Mouse (Mus musculus) midbrain, postnatal 0 days (tissue): ENCODE data around the gene Fgf18. TPM values are rescaled to one million over a fixed set of nuclear protein-coding genes. Genes with fewer than 3 reads are reported as not detected.

Experiments
- ATAC-seq: fragments of 200-750 bp; cut with Nextera tagmentation; 2 replicates; pipeline ENCODE4 v1.8.0; 2017; ENCODE audit warnings: moderate number of reproducible peaks, mild to moderate bottlenecking, moderate TSS enrichment, moderate library complexity; ENCODE audit not compliant: low FRiP score
- DNase-seq: peaks from one replicate; pipeline ENCODE4 v3.0.0-alpha.2; 2015; ENCODE audit warnings: low spot score
- H3K27ac ChIP-seq: fragments of 300-500 bp; sonication (generic); 2 replicates; pipeline ENCODE4 v1.5.1; 2014; ENCODE audit warnings: low read depth, mild to moderate bottlenecking, low read length, mixed read lengths
- H3K27me3 ChIP-seq: fragments of 300-500 bp; sonication (generic); 2 replicates; pipeline ENCODE4 v1.6.1; 2014; ENCODE audit warnings: low read length, control low read depth, mixed read lengths; ENCODE audit not compliant: insufficient read depth
- H3K36me3 ChIP-seq: fragments of 300-500 bp; sonication (generic); 2 replicates; pipeline ENCODE4 v1.6.1; 2014; ENCODE audit warnings: low read length, control low read depth, mixed read lengths; ENCODE audit not compliant: insufficient read depth
- H3K4me1 ChIP-seq: fragments of 300-500 bp; sonication (generic); 2 replicates; pipeline ENCODE4 v1.6.1; 2014; ENCODE audit warnings: mild to moderate bottlenecking, control low read depth, antibody characterized with exemption, low read length, mixed read lengths; ENCODE audit not compliant: insufficient read depth
- H3K4me2 ChIP-seq: fragments of 300-500 bp; sonication (generic); 2 replicates; pipeline ENCODE4 v1.6.1; 2014; ENCODE audit warnings: low read depth, mild to moderate bottlenecking, low read length, mixed read lengths; ENCODE audit not compliant: poor library complexity, severe bottlenecking
- H3K4me3 ChIP-seq: fragments of 300-500 bp; sonication (generic); 2 replicates; pipeline ENCODE4 v1.5.1; 2014; ENCODE audit warnings: low read depth, mild to moderate bottlenecking, low read length, moderate library complexity
- H3K9ac ChIP-seq: fragments of 300-500 bp; sonication (generic); replicated peaks from 2 replicates; pipeline ENCODE4 v1.6.1; 2014; ENCODE audit warnings: mild to moderate bottlenecking, low read length, moderate library complexity, mixed read lengths; ENCODE audit not compliant: poor library complexity, severe bottlenecking
- H3K9me3 ChIP-seq: fragments of 300-500 bp; sonication (generic); 2 replicates; pipeline ENCODE4 v1.6.1; 2016; ENCODE audit warnings: low read length, control low read depth
- CTCF ChIP-seq: IDR thresholded peaks from 2 replicates; pipeline ENCODE4 v1.5.1; 2016; ENCODE audit warnings: antibody characterized with exemption, mild to moderate bottlenecking
- WGBS: fragments of 180-500 bp; shearing (Covaris S2); extraction: QIAGEN DNeasy Blood & Tissue Kit; methylation state at CpG from one replicate; pipeline ENCODE4 v1.1.7; 2014; 5-methylcytosine and 5-hydroxymethylcytosine counted together
- polyA plus RNA-seq: library from polyadenylated mRNA; unstranded; fragments of >200 nt; fragmentation: Nextera tagmentation; extraction: Ambion mirVana; gene quantifications from 2 replicates; pipeline ENCODE4 v1.2.1, GENCODE M21; 2015
- total RNA-seq: library from RNA; depleted of rRNA; stranded (reverse); fragments of >200 nt; gene quantifications from 2 replicates; pipeline ENCODE4 v1.2.3, GENCODE M21; 2014

Fgf18 gene
- total and polyA plus RNA-seq, 2 experiments from 2014 or later = 6.5 to 6.7 TPM

DNA sequence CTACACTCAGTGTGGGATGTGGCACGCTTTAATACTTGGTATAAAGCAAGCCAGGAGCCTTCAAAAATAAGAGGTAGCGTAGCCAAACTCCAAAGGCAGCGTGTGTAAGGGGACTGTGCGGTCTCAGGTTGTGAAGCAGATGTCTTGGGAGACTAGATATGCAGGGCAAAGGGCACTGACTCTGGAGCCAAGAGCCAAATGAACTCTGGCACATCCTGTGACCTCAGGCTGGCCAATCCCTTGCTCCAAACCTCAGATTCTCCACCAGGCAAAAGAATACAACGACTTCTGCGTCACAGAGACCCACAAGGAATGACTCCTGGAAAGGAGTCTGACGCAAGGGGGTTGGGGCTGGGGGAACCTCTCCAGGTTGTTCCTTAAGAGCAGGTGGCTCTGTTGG, 28.1 kb downstream of the Fgf18 start:
- no peak for ATAC-seq
- Histone ChIP-seq H3K9ac (no peak overlapping the region), H3K36me3 (no peaks in the 10 kb centered on the region), H3K27me3 (peaks cover 6% of the 10 kb centered on the region; the same call in 1 of the 2 replicates), H3K4me1 (no peaks in the 10 kb centered on the region), H3K9me3 (no peaks in the 10 kb centered on the region), H3K27ac (no peak overlapping the region), H3K4me3 (no peak overlapping the region), H3K4me2 (no peak overlapping the region)
- TF ChIP-seq CTCF = no peak
- 83% methylated on average over 7 of the region's 7 CpGs for WGBS
- no peak for DNase-seq

DNA sequence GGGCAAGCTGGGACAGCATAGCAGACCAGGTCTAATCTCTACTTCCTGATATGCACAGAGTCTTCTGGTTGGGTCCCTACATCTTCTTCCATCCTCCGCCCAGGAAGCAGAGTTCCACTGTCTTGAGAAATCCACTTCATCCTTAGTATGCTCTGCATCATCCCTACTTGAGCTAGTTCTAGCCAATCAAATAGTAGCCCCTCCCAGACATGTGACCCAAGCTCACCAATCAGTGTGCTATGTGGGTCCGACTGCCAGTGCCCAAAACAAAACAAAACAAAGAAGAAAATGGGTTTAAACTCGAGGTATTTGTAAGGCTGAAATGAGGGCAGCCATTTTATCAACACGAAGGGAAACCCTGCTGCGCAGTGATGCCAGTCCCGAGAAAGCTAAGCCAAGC, 28.7 kb downstream of the Fgf18 start:
- ATAC-seq = no peak
- Histone ChIP-seq H3K9ac (no peak overlapping the region), H3K9me3 (no peaks in the 10 kb centered on the region), H3K36me3 (no peaks in the 10 kb centered on the region), H3K4me1 (no peaks in the 10 kb centered on the region), H3K4me2 (no peak overlapping the region), H3K27ac (no peak overlapping the region), H3K27me3 (0 out of 2 replicates have a peak, but pooled peaks cover 4% of the 10 kb centered on the region), H3K4me3 (no peak overlapping the region)
- DNase-seq = no peak
- TF ChIP-seq CTCF = no peak
- 82% methylated on average over 6 of the region's 6 CpGs for WGBS

DNA sequence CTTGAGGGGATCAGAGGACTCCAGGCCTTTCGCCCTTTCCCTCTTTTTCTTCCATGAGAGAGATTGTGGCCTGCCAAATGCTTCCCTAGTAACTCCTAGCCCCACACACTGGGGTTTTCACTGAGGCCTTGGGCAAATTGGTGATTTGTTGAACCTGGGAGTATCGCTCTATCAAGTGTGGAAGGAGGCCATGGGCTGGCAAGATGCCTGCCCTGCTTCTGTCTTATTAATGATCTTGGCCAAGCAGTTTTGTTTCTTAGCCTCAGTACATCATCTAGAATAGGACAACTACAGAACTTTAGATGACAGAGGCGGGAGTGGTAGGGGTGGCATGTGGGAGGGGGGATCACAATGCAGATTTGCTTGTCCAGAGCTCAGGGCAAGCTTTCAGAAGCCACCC, 31.4 kb downstream of the Fgf18 start:
- Histone ChIP-seq H3K27ac (no peak overlapping the region), H3K4me1 (no peaks in the 10 kb centered on the region), H3K36me3 (no peaks in the 10 kb centered on the region), H3K9me3 (no peaks in the 10 kb centered on the region), H3K4me3 (no peak overlapping the region), H3K9ac (no peak overlapping the region), H3K4me2 (no peak overlapping the region), H3K27me3 (no peaks in the 10 kb centered on the region)
- DNase-seq (peak; percentile 14), ATAC-seq (no peak)
- WGBS = 91% methylated on average over 3 of the region's 3 CpGs
- TF ChIP-seq CTCF = no peak

DNA sequence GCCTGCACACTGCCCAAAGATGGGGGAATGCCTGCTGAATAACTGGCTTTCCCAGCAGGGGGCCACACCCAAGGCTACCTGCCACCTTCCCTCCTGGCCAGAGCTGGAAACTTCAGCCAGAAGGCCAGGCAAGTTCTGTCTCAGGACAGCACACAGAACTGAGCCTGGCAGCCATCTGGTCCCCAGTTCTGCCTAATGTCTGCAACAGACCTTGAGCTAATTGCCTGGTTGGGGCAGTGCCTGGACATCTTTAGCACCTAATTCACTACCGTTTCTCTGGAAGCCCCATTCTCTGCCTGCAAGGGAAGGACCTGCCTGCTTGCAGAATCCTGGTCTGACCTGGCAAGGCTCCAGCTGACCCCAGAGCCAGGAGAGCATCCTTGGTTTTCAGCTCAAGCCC, 34.8 kb downstream of the Fgf18 start:
- DNase-seq (peak; percentile 50), ATAC-seq (no peak)
- Histone ChIP-seq H3K4me1 (no peaks in the 10 kb centered on the region), H3K9ac (no peak overlapping the region), H3K4me2 (no peak overlapping the region), H3K36me3 (no peaks in the 10 kb centered on the region), H3K4me3 (no peak overlapping the region), H3K9me3 (no peaks in the 10 kb centered on the region), H3K27me3 (no peaks in the 10 kb centered on the region), H3K27ac (no peak overlapping the region)
- TF ChIP-seq CTCF = no peak
- 14% methylated on average over 1 of the region's 1 CpGs for WGBS

DNA sequence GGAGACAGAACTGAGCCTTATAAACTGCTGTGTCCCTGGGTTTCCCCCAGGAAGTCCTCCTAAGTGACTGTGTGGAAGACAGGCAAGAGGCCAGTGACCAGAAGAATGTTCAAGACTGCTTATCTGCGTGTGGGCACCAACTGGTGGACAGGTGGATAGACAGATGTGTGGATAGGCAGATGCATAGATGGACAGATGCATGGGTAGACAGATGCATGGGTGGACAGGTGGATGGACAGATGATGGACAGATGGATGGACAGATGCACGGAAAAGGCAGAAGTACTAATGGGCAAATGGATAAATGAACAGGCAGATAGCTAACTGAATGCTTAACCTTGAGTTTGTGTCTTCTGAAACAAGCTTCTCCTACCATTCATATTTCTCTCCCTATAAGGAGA, 37.1 kb downstream of the Fgf18 start:
- DNase-seq = no peak
- no peak overlapping the region for H3K27ac ChIP-seq
- no peaks in the 10 kb centered on the region for H3K9me3 ChIP-seq
- no peak overlapping the region for H3K4me2 ChIP-seq
- 85% methylated on average over 2 of the region's 2 CpGs for WGBS
- no peak for ATAC-seq
- TF ChIP-seq CTCF = no peak
- H3K27me3 ChIP-seq = no peaks in the 10 kb centered on the region
- no peak overlapping the region for H3K9ac ChIP-seq
- no peaks in the 10 kb centered on the region for H3K4me1 ChIP-seq
- H3K4me3 ChIP-seq = no peak overlapping the region
- no peaks in the 10 kb centered on the region for H3K36me3 ChIP-seq

DNA sequence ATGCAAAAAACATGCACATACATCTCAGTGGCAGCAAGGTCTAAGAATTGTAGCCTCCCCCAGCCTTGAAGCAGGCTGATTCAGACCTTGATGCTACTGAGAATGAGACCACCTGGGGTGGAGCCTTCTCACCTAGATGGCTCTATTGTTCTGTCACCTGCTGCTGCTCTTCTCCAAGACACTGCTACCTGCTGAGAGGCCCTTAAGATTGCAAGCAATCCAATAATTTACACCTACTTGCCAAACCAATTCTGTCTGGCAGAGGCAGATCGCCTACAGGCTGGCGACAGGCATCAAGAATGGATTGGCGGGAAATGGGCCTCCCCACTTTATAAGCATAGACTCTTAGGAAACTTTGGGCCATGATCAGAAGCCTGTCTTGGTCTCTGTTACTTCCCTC, 39.7 kb downstream of the Fgf18 start:
- H3K4me2 ChIP-seq = no peak overlapping the region

More for the DNA sequence above, 39.7 kb downstream of the Fgf18 start:
- H3K27me3 ChIP-seq = no peaks in the 10 kb centered on the region
- H3K9ac ChIP-seq = no peak overlapping the region
- no peaks in the 10 kb centered on the region for H3K9me3 ChIP-seq
- ATAC-seq (no peak), DNase-seq (no peak)
- H3K4me3 ChIP-seq = no peak overlapping the region
- TF ChIP-seq CTCF = no peak
- no peak overlapping the region for H3K27ac ChIP-seq
- no peaks in the 10 kb centered on the region for H3K4me1 ChIP-seq
- no peaks in the 10 kb centered on the region for H3K36me3 ChIP-seq
- WGBS = 61% methylated on average over 3 of the region's 3 CpGs
